Mouse (Mus musculus): Measurements from ENCODE around the gene Ndufaf2. TPM values are rescaled to one million over a fixed set of nuclear protein-coding genes. Genes with fewer than 3 reads are reported as not detected.

The Ndufaf2 gene
- total and polyA plus RNA-seq, 3 experiments, result 37.1 to 117 (median 51.2) TPM

DNA sequence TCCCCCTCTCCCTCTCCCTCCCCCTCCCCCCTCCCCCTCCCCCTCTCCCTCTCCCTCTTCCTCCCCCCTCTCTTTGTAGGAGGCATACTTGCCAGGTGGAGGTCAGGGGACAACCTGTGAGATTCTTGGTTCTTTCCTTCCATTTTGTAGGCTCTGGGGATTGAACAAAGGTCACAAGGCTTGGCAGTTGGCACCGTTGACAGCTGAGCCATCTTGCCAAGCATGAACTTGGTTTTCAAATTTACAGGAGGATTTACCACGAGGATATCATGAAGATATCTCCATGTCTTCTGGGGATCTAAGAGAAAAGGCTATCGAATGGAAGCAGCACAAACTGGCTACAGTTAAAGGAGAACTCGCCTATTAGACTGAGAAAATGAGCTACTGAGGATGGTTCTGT is 196.9 kb downstream of the Ndufaf2 start:
- in situ Hi-C loops (cut with MboI; ENCODE audit: low pct_ligation_motif_present, low pct_unique_long_range_greater_than_20kb, low sequenced_read_pairs), result no loop called here
- TF ChIP-seq EP300 (IDR thresholded peaks at IDR 0.05; ENCODE audit: low read length) (no peak), MEF2A (IDR thresholded peaks at IDR 0.05; ENCODE audit: borderline replicate concordance, low read depth, low read length) (no peak), JUN (IDR thresholded peaks at IDR 0.05; ENCODE audit: insufficient read depth, low read depth, low read length) (no peak), ZC3H11A (IDR thresholded peaks at IDR 0.05; ENCODE audit: low read depth, low read length) (no peak), POLR2A (IDR thresholded peaks at IDR 0.05; ENCODE audit: low read depth, low read length) (no peak), CTCF (conservative IDR thresholded peaks at IDR 0.05 in 1 of 2, IDR thresholded peaks at IDR 0.05 in 1 of 2; ENCODE audit: low read depth in 2 of 2, low read length in 2 of 2) (no peak), SIN3A (IDR thresholded peaks at IDR 0.05; ENCODE audit: low read length) (no peak), MYC (IDR thresholded peaks at IDR 0.05; ENCODE audit: low read depth, low read length) (no peak), MAZ (IDR thresholded peaks at IDR 0.05; ENCODE audit: low read depth, low read length) (no peak), TCF12 (IDR thresholded peaks at IDR 0.05; ENCODE audit: low read depth, low read length) (no peak), ETS1 (conservative IDR thresholded peaks at IDR 0.05; ENCODE audit: low read depth, low read length) (no peak), USF2 (conservative IDR thresholded peaks at IDR 0.05; ENCODE audit: low read depth, low read length) (no peak), BHLHE40 (IDR thresholded peaks at IDR 0.05; ENCODE audit: low read depth, low read length) (no peak), ZMIZ1 (IDR thresholded peaks at IDR 0.05; ENCODE audit: low read depth, low read length) (no peak), PAX5 (IDR thresholded peaks at IDR 0.05; ENCODE audit: low read length) (no peak)
- no peaks in the 10 kb centered on the region for H3K27me3 ChIP-seq (replicated peaks)
- no peaks in the 10 kb centered on the region for H3K79me2 ChIP-seq (replicated peaks; ENCODE audit: control insufficient read depth, extremely low read depth, insufficient read depth, poor library complexity, severe bottlenecking)
- H3K4me3 ChIP-seq (replicated peaks in 1 of 3; ENCODE audit: low read depth in 2 of 3, low read length in 2 of 3, poor library complexity in 1 of 3), result no peak overlapping the region
- H3K9ac ChIP-seq (ENCODE audit: insufficient read depth, low read depth), result no peak overlapping the region
- H3K27ac ChIP-seq (ENCODE audit: insufficient read depth, low read depth), result no peak overlapping the region
- peaks cover 0 to 8% of the 10 kb centered on the region in 2 experiments; a peak in 2 of 4 replicates for H3K4me1 ChIP-seq (ENCODE audit: control insufficient read depth in 1 of 2, insufficient read depth in 2 of 2)
- no peak for DNase-seq (ENCODE audit: extremely low read depth)
- no peaks in the 10 kb centered on the region for H3K36me3 ChIP-seq (replicated peaks in 1 of 2; ENCODE audit: control insufficient read depth in 1 of 2, insufficient read depth in 1 of 2, low read length in 1 of 2)
- dilution Hi-C loops (cut with MboI; ENCODE audit: extremely low pct_ligation_motif_present, extremely low pct_unique_long_range_greater_than_20kb, low sequenced_read_pairs), result no loop called here
- no peak overlapping the region for H3K4me2 ChIP-seq (ENCODE audit: insufficient read depth, low read depth, poor library complexity, severe bottlenecking)
- H3K9me3 ChIP-seq (replicated peaks; ENCODE audit: low read length), result no peaks in the 10 kb centered on the region

GRCm38 (mm10) chr13:107960549-107960948 is 197.9 kb downstream of the Ndufaf2 start:
- no peak overlapping the region for H3K4me2 ChIP-seq (ENCODE audit: insufficient read depth, low read depth, poor library complexity, severe bottlenecking)
- no peak for DNase-seq (ENCODE audit: extremely low read depth)
- H3K9me3 ChIP-seq (replicated peaks; ENCODE audit: low read length), result no peaks in the 10 kb centered on the region
- H3K4me3 ChIP-seq (replicated peaks in 1 of 3; ENCODE audit: low read depth in 2 of 3, low read length in 2 of 3, poor library complexity in 1 of 3), result no peak overlapping the region
- H3K27me3 ChIP-seq (replicated peaks), result no peaks in the 10 kb centered on the region
- H3K9ac ChIP-seq (ENCODE audit: insufficient read depth, low read depth), result no peak overlapping the region
- dilution Hi-C loops (cut with MboI; ENCODE audit: extremely low pct_ligation_motif_present, extremely low pct_unique_long_range_greater_than_20kb, low sequenced_read_pairs) (no loop called here), in situ Hi-C loops (cut with MboI; ENCODE audit: low pct_ligation_motif_present, low pct_unique_long_range_greater_than_20kb, low sequenced_read_pairs) (no loop called here)
- TF ChIP-seq POLR2AphosphoS2 (IDR thresholded peaks at IDR 0.05; ENCODE audit: low read depth, low read length) (no peak), JUN (IDR thresholded peaks at IDR 0.05; ENCODE audit: insufficient read depth, low read depth, low read length) (no peak), ZNF384 (IDR thresholded peaks at IDR 0.05; ENCODE audit: low read depth, low read length) (no peak), CTCF (conservative IDR thresholded peaks at IDR 0.05 in 1 of 2, IDR thresholded peaks at IDR 0.05 in 1 of 2; ENCODE audit: low read depth in 2 of 2, low read length in 2 of 2) (no peak), TCF12 (IDR thresholded peaks at IDR 0.05; ENCODE audit: low read depth, low read length) (no peak), PAX5 (IDR thresholded peaks at IDR 0.05; ENCODE audit: low read length) (no peak), ZKSCAN1 (IDR thresholded peaks at IDR 0.05; ENCODE audit: borderline replicate concordance, low read depth, low read length) (no peak), MYC (IDR thresholded peaks at IDR 0.05; ENCODE audit: low read depth, low read length) (no peak), IRF4 (IDR thresholded peaks at IDR 0.05; ENCODE audit: low read depth, low read length) (no peak), SIN3A (IDR thresholded peaks at IDR 0.05; ENCODE audit: low read length) (no peak), USF2 (conservative IDR thresholded peaks at IDR 0.05; ENCODE audit: low read depth, low read length) (no peak)
- no peak overlapping the region for H3K27ac ChIP-seq (ENCODE audit: insufficient read depth, low read depth)
- H3K36me3 ChIP-seq (replicated peaks in 1 of 2; ENCODE audit: control insufficient read depth in 1 of 2, insufficient read depth in 1 of 2, low read length in 1 of 2), result no peaks in the 10 kb centered on the region
- peaks cover 0 to 12% of the 10 kb centered on the region in 2 experiments; a peak in 2 of 4 replicates for H3K4me1 ChIP-seq (ENCODE audit: control insufficient read depth in 1 of 2, insufficient read depth in 2 of 2)
- H3K79me2 ChIP-seq (replicated peaks; ENCODE audit: control insufficient read depth, extremely low read depth, insufficient read depth, poor library complexity, severe bottlenecking), result no peaks in the 10 kb centered on the region

Measured in CH12.LX (cell line).